10 mouse cellular contexts compared by ENCODE assay signal in the genomic region with DNA sequence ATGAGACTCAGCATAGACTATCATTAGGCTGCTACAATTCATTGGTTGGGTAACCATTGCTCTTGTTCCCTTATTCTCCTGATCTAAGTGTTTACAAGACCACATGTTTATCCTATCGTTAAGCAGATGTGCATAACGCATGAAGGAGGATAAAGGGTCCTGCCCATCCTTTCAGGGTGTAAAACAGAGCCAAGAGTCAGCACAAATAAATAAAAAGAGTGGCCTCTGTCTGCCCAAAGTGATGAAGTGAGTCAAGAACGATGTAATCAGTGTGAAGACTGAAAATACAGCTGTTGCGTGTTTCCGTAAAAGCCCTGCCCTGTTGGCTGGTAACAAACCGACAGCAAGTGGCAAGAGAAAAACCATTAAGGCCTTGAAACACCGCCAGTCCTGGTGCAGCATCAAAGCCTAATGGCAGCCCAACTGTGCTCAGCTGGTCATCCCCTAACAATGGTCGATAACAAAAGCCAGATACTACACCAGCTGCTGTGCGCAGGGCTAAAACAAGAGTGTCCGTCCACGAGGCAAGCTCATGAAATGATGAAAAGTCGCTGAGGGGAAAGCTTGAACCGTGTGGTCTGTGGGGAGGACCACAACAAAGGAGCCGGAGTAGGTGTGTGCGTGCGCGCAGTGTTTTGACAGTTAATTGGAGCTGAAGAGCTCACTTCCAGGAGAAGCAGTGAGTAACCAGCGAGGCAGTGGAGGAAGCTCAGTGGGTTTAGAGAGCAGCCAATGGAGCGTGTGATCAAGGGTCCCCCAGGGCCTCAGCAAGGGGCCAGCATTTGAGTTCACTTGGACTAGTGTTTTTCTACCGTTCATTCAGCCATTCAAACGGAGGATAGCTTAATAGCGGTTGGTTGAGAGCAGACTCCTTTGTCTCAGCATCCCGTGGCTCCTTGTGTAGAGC.
DNase-seq lines count a peak whose midpoint lies in the region; ATAC-seq lines count a peak whose summit lies in the region.
"Had no signal": no experiment of that assay in that cellular context is flagged by ENCODE, and none has a peak within 500 bp of the region (broad histone marks: within the 10 kb centered on the region; RNA-seq: fewer than 3 reads in every experiment).

No protein-coding gene starts in this region.

- H3K9ac ChIP-seq in kidney, embryonic 16.5 days (replicated peaks; ENCODE audit: low read length) = no peak overlapping the region
- peak overlapping the region; percentile 13; the same call in 1 of the 2 replicates for H3K9ac ChIP-seq in forebrain, embryonic 14.5 days (ENCODE audit: low read length)
- H3K9ac ChIP-seq in neural tube, embryonic 15.5 days (replicated peaks) = no peak overlapping the region
- no peak overlapping the region for H3K9ac ChIP-seq in intestine, embryonic 16.5 days (ENCODE audit: low read depth, low read length)
- H3K9ac ChIP-seq: intestine, embryonic 15.5 days had no signal

- no peaks in the 10 kb centered on the region for H3K36me3 ChIP-seq in kidney, embryonic 16.5 days (ENCODE audit: insufficient read depth, low read length)
- no peaks in the 10 kb centered on the region for H3K36me3 ChIP-seq in forebrain, embryonic 14.5 days (ENCODE audit: control insufficient read depth, insufficient read depth, low read length)
- H3K36me3 ChIP-seq in neural tube, embryonic 15.5 days = no peaks in the 10 kb centered on the region
- no peaks in the 10 kb centered on the region for H3K36me3 ChIP-seq in intestine, embryonic 16.5 days (ENCODE audit: control insufficient read depth, insufficient read depth, low read length)
- H3K36me3 ChIP-seq: intestine, embryonic 15.5 days had no signal

- no peak overlapping the region for H3K4me3 ChIP-seq in kidney, embryonic 16.5 days (ENCODE audit: low read length)
- H3K4me3 ChIP-seq in forebrain, embryonic 14.5 days (ENCODE audit: low read depth, low read length) = peak overlapping the region; percentile 13; the same call in 1 of the 2 replicates
- 0 out of 2 replicates have a peak overlapping the region, but pooled peaks have one; percentile 9 for H3K4me3 ChIP-seq in neural tube, embryonic 15.5 days (replicated peaks)
- no peak overlapping the region for H3K4me3 ChIP-seq in intestine, embryonic 16.5 days (ENCODE audit: low read length)
- H3K4me3 ChIP-seq: intestine, embryonic 15.5 days had no signal

- WGBS in kidney, embryonic 16.5 days = 62% methylated on average over 23 of the region's 23 CpGs
- WGBS in forebrain, embryonic 14.5 days = 6% methylated on average over 23 of the region's 23 CpGs
- 21% methylated on average over 23 of the region's 23 CpGs for WGBS in neural tube, embryonic 15.5 days
- 69% methylated on average over 23 of the region's 23 CpGs for WGBS in intestine, embryonic 16.5 days

- no peak overlapping the region for H3K4me2 ChIP-seq in kidney, embryonic 16.5 days (replicated peaks; ENCODE audit: low read depth, low read length)
- H3K4me2 ChIP-seq in forebrain, embryonic 14.5 days (ENCODE audit: low read length) = peak overlapping the region; percentile 48
- H3K4me2 ChIP-seq in neural tube, embryonic 15.5 days = peak overlapping the region; percentile 46
- no peak overlapping the region for H3K4me2 ChIP-seq in intestine, embryonic 16.5 days (ENCODE audit: low read depth, low read length)
- H3K4me2 ChIP-seq: intestine, embryonic 15.5 days had no signal

- no peak for DNase-seq in kidney, postnatal 4 days
- DNase-seq in forebrain, embryonic 14.5 days (ENCODE audit: low spot score) = peak; percentile 75
- peak; percentile 33 for DNase-seq in lung, postnatal 25 days (ENCODE audit: low spot score)
- DNase-seq in gastrocnemius, postnatal 36 days = no peak
- DNase-seq: cerebellum, adult 9-11 months had no signal

- no peak overlapping the region for H3K27ac ChIP-seq in kidney, embryonic 16.5 days (ENCODE audit: low read length)
- peak overlapping the region; percentile 44; the same call in 1 of the 2 replicates for H3K27ac ChIP-seq in forebrain, embryonic 14.5 days (ENCODE audit: low read depth, low read length)
- peak overlapping the region; percentile 3; the same call in 1 of the 2 replicates for H3K27ac ChIP-seq in neural tube, embryonic 15.5 days (replicated peaks)
- H3K27ac ChIP-seq in intestine, embryonic 16.5 days (ENCODE audit: low read length) = no peak overlapping the region
- H3K27ac ChIP-seq: intestine, embryonic 15.5 days had no signal

- no peaks in the 10 kb centered on the region for H3K4me1 ChIP-seq in kidney, embryonic 16.5 days (ENCODE audit: insufficient read depth, low read length)
- peaks cover 11% of the 10 kb centered on the region; the same call in 1 of the 2 replicates for H3K4me1 ChIP-seq in forebrain, embryonic 14.5 days (ENCODE audit: control insufficient read depth, insufficient read depth, low read length)
- H3K4me1 ChIP-seq in neural tube, embryonic 15.5 days = peaks cover 5% of the 10 kb centered on the region
- H3K4me1 ChIP-seq in intestine, embryonic 16.5 days (ENCODE audit: control insufficient read depth, insufficient read depth, low read length) = no peaks in the 10 kb centered on the region
- H3K4me1 ChIP-seq: intestine, embryonic 15.5 days had no signal

- intact Hi-C loops in gastrocnemius, postnatal 36 days (cut with DNase I) = no loop called here

- ATAC-seq in kidney, embryonic 16.5 days (ENCODE audit: low FRiP score, low TSS enrichment) = peak; percentile 52; the same call in 1 of the 2 replicates
- ATAC-seq in forebrain, embryonic 14.5 days = peak; percentile 91
- ATAC-seq in neural tube, embryonic 15.5 days (ENCODE audit: low FRiP score) = peak; percentile 82
- no peak for ATAC-seq in CD4-positive, CD25-positive, alpha-beta regulatory T cell, adult 4 months
- ATAC-seq in intestine, embryonic 16.5 days = no peak
- ATAC-seq: intestine, embryonic 15.5 days had no signal

- H3K27me3 ChIP-seq in kidney, embryonic 16.5 days (ENCODE audit: insufficient read depth, low read length) = no peaks in the 10 kb centered on the region
- no peaks in the 10 kb centered on the region for H3K27me3 ChIP-seq in forebrain, embryonic 14.5 days (replicated peaks; ENCODE audit: control insufficient read depth, insufficient read depth, low read length)
- no peaks in the 10 kb centered on the region for H3K27me3 ChIP-seq in neural tube, embryonic 15.5 days (replicated peaks)
- H3K27me3 ChIP-seq in intestine, embryonic 16.5 days (replicated peaks; ENCODE audit: control insufficient read depth, insufficient read depth, low read length) = no peaks in the 10 kb centered on the region
- H3K27me3 ChIP-seq: intestine, embryonic 15.5 days had no signal

- H3K9me3 ChIP-seq in kidney, embryonic 16.5 days (ENCODE audit: low read length) = no peaks in the 10 kb centered on the region
- H3K9me3 ChIP-seq in forebrain, embryonic 14.5 days (replicated peaks; ENCODE audit: control insufficient read depth, low read length) = no peaks in the 10 kb centered on the region
- no peaks in the 10 kb centered on the region for H3K9me3 ChIP-seq in neural tube, embryonic 15.5 days (replicated peaks)
- H3K9me3 ChIP-seq in intestine, embryonic 16.5 days (ENCODE audit: control insufficient read depth, low read length) = no peaks in the 10 kb centered on the region
- H3K9me3 ChIP-seq: intestine, embryonic 15.5 days had no signal

Comparison
In these comparisons a context has a peak if more than half of its experiments do, and no peak if none do; other contexts are left out.
1. ATAC-seq: peak in kidney, embryonic 16.5 days (single experiment), forebrain, embryonic 14.5 days (single experiment) and neural tube, embryonic 15.5 days (single experiment); none in CD4-positive, CD25-positive, alpha-beta regulatory T cell, adult 4 months (single experiment) and intestine, embryonic 16.5 days (single experiment).
2. H3K27ac ChIP-seq: peak in forebrain, embryonic 14.5 days (single experiment) and neural tube, embryonic 15.5 days (single experiment); none in kidney, embryonic 16.5 days (single experiment) and intestine, embryonic 16.5 days (single experiment).
3. H3K4me2 ChIP-seq: peak in forebrain, embryonic 14.5 days (single experiment) and neural tube, embryonic 15.5 days (single experiment); none in kidney, embryonic 16.5 days (single experiment) and intestine, embryonic 16.5 days (single experiment).
4. H3K4me3 ChIP-seq: peak in forebrain, embryonic 14.5 days (single experiment) and neural tube, embryonic 15.5 days (single experiment); none in kidney, embryonic 16.5 days (single experiment) and intestine, embryonic 16.5 days (single experiment).
5. DNase-seq: peak in forebrain, embryonic 14.5 days (single experiment) and lung, postnatal 25 days (single experiment); none in kidney, postnatal 4 days (0 of 2) and gastrocnemius, postnatal 36 days (0 of 2).